Mouse (Mus musculus): ENCODE results near the gene Ccdc74a.

- TF ChIP-seq CTCF (IDR thresholded peaks at IDR 0.05; ENCODE audit: control insufficient read depth, insufficient read depth, insufficient replicate concordance, low read depth, low read length) (no peak), POLR2A (IDR thresholded peaks at IDR 0.05; ENCODE audit: control insufficient read depth, low read depth, low read length) (no peak)
These were observed 4.4 kb downstream of the Ccdc74a start for GRCm38 (mm10) chr16:17650711-17651110.
